Mouse (Mus musculus) erythroblast, embryonic 14.5 days (primary cell): Measurements from ENCODE around the gene Tut1.

ENCODE experiments used
- GATA1 ChIP-seq: IDR thresholded peaks from 2 replicates; pipeline ENCODE4 v1.6.1; 2012; ENCODE audit warnings: low read length, inconsistent platforms, mixed read lengths
- TAL1 ChIP-seq: IDR thresholded peaks from 3 replicates; pipeline ENCODE4 v1.6.1; 2012; ENCODE audit warnings: low read length, inconsistent platforms, mixed read lengths

DNA sequence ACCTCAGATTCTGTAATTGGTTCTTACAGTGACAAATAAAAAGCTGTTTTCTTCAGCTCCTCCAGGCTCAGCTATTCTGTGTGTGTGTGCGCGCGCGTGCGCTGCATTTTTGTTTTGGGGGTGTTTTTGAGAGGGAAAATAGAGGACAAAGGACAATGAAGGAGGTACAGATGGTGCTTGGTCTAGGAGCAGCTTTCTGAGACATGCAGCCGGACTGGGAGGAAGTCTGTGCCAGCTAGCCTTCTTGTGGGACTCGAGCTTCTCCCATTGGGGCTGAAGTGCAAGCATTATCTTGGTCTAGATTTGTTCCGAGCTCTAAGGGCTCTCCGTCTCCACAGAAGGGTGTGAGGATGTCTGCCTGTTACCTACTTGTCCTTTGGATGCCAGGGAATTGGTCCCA, 1.4 kb upstream of the Tut1 start:
- TF ChIP-seq TAL1 (no peak), GATA1 (no peak)
